Mouse (Mus musculus): ENCODE results near the gene Calr.
A peak's percentile ranks its signal among the peaks of the same experiment; 100 is the strongest.

Calr gene

DNA sequence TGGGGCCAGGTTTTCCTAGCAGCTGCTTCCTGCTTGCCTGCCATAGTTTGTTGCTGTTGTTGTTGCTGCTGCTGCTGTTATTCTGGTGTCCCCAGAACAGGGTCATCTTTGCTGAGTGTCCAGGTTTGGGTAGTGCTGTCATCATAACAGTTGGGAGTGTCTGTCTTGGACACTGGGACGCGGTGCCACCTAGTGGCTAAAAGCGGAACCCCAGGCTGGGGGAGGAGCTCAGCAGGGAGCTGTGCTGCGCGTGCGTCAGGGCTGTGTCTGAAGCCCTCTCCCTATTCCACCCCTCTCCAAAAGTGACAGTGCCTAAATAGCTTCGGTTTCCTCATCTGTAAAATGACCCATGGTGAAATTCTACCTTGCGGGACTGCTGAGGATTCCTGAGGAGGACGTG lies 31.2 kb downstream of the Calr start:
- DNase-seq (ENCODE audit: low spot score) = peak; percentile 95

DNA sequence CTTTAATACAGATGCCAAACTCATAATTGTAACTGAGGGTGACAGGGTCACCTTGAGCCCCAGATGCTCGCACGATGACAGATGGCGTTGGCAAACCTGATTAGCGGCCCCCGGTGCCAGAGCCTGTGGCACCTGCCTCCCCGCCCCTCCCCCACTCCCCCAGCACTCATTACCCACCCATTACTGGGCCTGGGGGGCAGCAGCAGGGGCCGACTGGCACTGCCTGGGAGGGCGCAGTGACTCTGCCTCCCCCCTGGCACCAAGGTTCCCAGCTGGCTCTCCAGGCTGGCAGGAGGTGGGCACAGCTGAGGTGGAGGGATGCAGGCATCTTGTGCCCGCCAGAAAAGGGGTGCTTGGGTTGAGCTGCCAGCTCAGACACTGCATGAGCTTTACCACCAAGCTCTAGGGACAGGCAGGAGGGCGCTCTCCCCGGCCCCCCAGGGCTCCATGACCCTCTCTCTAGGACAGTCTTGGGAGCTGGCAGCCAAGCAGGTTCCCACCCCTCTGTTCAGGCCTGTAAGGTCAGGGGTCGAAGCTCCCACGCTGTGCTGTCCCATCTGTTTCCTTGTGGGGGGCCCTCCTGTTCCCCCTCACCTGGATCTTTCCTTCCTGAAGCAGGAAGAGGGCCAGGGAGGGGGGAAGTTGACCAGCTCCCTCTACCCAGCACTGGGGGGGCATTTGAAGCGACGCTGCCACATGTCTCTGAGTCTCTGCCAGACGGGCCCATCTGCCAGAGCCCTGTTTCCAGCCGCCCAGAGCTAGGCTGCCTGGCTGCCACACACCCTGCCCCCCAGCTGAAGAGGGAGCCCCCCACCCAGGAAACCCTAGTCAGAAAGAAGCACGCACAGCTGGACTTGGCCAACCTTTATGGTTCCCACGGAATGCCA lies 31.9 kb downstream of the Calr start:
- no peak for DNase-seq (ENCODE audit: low spot score)

DNA sequence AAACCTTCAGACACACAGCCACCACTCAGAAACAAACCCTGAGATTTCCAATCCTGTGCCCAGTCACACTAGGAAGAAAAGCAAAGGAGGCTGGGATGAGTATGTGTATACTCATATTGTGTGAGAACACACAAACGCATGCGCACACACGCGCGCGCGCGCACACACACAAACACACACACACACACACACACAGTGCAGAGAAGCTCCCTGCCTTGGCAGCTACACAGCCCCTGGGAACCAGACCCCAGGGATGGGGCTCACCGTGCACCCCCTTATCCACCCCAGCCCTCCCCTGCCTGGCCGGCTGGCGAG lies 32.5 kb downstream of the Calr start:
- DNase-seq (ENCODE audit: low spot score) = no peak

DNA sequence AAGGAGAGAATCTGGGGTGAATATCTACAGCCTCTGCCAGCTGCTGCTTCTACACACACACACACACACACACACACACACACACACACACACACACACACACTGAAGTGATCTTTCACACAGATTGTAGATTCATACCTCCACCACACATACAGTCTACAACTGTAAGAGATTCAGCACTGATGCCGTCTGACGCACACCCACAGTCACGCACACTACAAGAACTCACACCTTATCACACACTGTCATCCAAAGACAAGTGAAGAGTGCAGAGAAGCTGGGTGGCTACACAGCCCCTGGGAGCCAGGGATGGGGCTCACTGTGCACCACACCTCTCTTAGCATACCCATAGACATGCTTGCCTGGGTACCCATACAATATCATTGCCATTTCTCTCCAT lies 32.9 kb downstream of the Calr start:
- DNase-seq (ENCODE audit: low spot score) = no peak

DNA sequence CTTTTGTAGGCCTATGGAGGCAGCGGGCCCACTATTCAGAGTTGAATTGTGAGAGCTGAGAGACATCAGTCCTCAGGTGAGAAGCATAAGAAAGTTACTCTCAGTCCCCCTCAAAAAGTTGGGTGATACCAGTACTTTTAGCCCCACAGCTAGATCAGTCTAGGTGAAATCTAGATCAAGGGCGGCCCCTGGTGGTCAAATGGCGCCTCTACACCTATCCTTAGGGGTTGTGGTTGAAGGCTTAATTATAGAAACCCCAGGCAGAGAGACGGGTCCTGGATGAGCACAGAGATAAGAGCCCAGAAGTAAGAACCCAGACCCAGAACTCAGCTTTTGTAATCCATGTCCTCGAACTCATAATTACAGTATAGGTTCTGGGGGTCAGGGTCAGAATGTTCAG lies 33.7 kb downstream of the Calr start:
- DNase-seq (ENCODE audit: low spot score) = peak; percentile 85

DNA sequence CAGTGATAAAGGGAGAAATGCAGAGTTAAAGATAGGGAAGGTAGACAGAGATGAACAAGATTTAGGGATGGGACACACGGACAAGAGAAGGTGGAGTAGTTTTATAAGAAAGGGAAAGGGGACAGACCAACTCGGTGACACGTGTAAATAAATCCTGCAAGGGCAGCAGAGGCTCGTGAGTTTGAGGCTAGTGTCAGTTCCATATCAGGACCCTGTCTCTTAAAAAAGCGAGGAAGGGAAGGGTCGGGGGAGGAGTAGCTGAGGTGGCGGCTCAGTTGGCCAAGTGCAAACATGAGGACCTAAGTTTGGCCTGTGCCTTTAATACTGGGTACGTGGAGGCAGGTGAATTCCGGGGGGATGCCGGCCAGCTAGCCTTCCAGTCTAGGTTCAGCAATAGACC lies 35.4 kb downstream of the Calr start:
- DNase-seq (ENCODE audit: low spot score) = no peak

DNA sequence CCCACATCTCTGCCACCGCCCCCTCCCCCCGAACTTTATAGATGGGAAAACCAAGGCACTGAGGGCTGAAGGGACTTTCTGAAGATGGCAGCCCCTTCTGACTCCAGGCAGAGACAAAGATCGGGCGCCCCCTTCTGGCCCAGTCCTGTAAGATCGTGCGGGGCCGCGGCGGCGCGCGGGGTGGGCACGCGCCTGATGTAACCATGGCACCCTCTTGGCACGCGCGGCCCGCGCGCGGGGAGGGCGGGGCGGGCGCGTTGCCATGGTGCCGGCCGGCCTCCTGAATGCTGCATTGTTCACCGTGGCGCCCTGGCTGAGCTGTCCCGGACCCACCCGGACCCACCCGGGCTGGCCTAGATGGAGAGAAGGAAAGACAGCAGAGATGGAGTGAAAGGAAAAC lies 35.8 kb downstream of the Calr start:
- DNase-seq (ENCODE audit: low spot score) = peak; percentile 93

DNA sequence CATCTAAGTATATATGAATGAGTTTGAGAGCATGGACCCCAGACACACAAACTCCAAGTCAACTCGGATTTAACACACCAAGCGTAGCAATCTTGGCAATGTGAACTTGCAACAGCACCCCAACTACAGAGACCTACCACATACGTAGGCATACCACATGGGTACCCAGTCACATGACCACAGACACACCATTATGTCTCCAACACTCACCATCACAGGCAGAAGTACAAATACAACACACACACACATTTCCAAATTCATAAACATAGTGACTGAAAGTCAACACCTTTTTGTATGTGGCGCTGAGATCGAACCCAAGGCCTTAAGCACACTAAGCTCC lies 36.8 kb downstream of the Calr start:
- no peak for DNase-seq (ENCODE audit: low spot score)

DNA sequence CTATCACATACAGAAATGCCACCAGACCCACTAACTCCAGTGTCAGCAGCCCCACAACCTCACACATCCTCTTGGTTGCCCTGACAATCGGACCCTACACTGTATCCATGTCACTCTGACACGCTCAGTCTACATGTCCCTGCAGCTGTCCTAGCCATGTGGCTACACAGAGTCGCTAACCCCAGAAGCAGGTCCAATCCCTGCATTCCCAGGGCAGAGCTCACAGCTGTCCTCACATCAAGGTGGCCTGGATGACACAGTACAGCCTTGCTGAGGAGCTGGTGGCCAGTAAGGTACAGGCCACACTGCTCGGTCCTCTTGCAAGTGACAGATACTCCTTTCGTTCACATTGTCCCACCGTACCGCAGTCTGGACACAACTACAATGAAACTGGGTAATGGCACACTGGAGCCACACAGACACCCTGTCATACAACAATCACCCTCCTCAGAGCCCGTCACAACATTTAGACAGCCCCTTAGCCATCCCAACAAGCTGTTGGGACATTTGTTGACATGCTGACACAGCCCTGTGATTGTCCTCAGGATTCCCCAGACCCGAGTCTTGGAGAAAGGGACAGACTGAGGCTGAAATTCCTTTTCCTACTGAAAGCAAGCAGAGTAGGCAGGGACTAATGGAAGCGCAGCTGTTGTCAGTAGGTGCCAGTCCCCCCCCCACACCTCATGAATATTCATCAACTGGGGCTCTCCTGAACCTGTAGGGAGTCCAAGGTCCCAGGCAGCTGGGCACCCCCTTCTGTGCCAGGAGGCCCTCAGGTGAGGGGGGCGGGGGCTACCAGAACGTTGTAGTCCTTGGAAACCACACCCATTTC lies 37.4 kb downstream of the Calr start:
- no peak for DNase-seq (ENCODE audit: low spot score)

DNA sequence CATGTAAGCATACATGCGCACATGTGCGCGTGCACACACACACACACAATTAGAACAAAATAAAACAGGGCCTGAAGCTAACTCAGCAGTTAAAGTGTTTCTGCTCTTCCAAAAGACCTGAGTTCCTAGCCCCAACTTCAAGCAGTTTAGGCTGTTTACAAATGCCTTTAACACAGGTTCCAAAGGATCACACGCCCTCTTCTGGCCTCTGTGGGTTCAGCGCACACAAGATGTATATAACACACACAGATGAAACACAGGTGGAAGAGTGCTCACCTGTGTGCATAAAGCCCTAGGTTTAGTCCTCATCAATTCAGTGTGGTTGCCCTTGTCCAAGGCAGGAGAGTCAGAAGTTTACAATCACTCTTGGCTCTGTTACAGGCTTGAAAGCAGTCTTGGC lies 40.7 kb downstream of the Calr start:
- DNase-seq (ENCODE audit: low spot score) = no peak

DNA sequence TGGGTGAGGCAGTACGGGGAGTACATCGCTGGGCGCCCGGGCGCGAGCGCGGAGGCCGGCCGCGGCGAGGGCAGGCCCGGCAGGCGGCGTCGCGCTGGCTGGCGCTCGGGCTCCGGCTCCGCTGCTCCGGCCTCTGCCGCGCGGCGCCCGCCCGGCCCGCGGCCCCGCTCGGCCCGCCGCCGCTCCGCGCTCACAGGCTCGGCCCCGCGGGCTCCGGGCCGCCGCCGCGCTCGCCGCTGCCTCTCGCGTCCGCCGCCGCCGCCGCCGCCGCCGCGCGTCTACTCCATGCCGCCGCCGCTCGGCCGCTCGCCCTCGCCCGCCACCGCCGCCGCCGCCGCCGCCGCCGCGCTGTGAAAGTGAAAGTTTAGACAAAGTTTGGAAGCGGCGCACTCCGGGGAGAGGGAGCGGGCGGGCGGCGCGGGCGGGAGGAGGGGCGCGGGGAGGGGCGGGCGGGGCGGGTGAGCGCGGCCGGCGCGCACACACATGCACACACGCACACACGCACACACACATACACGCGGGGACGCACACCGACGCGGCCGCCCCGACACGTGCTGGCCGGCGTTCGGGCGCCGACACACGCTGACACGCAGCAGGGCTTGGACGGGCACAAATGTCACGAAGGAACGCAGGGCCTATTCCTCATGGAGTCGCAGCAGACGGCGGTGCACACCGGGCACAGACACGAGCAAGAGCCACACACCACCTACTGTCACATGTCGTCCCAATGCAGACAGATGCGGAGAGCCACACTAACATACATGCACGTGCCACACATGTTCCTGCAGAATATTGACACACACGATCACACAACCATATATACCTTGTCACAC lies 46.5 kb downstream of the Calr start, which contains the start of gene Nfix:
Gene Nfix (minus strand): TSS at position 346 of the 833 bp plus-strand sequence.
- peak; percentile 76 for DNase-seq (ENCODE audit: low spot score)

DNA sequence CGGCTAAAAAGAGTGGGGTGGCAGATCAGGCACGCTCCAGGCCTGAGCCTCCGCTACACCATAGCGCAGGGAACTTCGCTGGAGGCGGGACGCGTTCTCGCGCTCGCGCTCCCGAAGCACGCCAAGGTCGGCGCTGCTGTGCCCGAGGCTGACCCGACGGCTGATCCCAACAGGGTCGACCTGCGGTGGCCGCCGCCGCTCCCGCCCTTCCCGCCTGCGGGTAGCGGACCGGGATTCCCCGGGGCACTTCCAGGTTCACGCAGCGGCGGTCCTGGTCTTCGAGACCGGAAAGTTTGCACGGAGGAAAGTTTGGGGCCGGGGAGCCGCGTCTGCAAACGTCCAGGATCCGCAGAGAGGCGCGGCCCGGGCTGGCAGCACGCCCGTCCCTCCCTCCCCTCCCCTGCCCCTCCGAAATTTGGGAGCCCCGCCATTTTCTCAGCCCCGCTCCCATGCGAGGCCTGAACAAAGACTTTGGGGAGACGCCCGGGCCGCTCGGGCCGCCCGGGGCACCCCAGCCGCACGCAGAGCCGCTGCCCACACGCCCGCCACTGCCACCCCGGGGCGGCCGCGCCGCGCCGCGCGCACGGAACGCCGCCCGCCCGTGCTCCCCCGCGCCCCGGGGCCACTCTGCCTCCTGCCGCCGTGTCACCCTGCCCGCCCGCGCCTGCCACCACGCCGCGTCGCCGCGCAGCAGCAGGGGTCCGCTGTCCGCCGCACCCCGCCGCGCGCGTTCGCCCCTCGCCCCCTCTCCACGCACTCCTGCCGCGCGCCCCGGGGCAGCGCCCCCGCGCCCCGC lies 47.4 kb downstream of the Calr start:
- DNase-seq (ENCODE audit: low spot score) = peak; percentile 50

DNA sequence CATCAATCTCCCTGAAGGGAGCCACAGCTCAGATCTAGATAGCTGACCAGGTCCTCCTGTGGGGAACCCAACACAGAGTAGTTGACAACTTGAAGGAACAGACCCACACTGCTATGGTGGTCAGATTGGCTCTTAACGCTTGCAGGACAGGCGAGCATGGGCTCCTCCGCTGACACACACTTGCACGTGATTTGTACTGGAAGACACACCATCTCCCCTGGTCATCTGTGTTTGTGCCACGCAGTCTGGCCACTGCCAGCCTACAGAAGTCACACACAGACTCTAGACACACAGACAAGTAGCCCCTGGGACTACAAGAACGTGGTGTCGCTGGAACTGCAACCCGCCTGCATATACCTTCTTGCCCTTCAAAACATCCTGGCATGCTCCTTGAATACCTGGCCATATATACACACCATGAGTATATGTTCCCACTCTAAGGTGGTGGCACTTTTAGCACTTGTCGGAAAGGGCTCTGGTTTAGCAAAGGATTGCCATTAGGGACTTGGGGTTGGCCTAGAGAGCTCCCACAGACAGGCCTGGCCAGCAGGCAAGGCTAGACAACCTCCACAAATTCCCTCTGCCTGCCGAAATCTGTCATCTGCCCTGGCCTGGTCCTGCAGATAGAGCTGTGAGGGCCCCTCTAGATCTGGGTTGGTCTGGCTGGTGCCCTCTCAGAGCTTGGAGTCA lies 48.1 kb downstream of the Calr start:
- DNase-seq (ENCODE audit: low spot score) = no peak

DNA sequence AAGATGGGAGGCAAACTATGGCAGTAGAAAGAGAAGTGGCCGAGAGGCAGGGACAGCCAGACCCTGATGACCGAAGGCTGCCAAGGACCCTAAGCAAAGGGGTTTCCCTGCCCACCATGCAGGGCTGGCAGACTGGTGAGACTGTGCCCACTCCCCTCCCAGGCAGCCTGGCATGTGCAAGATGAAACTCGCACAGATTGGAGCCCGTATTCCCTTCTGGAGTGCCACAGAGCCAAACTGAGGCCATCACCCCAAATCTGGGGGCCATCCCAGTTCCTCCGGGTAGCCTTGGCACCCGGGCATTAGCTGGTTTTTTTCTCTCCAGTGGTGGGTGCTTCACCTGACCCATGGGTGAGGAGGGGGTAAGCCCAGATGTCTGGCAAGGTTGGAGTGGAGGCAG lies 48.8 kb downstream of the Calr start:
- no peak for DNase-seq (ENCODE audit: low spot score)

DNA sequence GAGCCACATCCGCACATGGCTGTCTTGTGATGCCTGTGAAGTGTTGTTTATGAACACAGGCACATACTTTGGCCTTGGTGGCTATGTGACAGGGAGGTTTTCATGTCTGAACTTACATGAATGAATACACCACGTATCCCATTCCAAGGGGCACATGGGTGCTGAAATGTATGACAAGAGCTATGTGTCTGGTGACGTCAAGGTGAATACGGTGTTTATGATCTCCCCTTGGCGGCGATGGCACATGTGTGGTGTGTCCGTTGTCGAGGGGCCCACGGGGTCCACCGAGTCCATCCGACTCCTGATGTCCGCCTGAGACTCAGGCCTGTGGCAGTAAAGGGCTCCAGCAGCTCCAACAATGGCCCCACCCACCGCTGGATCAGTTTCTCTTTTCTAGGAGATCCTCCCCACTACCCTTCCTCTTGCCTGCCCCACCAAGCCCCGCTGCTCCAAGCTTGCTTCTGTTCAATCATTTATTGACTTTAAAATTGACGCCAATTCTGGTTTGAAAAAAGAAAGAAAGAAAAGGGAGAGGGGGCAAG lies 49.4 kb downstream of the Calr start:
- DNase-seq (ENCODE audit: low spot score) = no peak

DNA sequence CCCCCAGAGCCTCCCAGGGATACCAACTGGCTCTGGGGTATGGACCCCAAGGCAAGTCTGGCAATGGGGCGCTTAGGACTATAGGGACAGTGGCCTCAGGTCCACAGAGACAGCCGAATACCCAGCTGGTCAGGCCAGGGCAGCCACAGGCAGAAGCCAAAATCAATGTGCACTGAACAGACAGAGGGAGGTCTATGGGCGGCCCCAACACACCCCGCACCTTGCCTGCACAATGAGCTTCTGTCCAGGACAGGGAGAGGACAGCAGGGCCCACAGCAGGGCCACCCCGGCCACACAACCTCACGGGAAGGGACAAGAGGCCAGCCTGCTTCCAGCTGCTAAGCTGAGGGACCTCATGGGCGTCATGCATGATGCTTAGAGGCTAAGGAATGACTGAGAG lies 52.2 kb downstream of the Calr start:
- no peak for DNase-seq (ENCODE audit: low spot score)

DNA sequence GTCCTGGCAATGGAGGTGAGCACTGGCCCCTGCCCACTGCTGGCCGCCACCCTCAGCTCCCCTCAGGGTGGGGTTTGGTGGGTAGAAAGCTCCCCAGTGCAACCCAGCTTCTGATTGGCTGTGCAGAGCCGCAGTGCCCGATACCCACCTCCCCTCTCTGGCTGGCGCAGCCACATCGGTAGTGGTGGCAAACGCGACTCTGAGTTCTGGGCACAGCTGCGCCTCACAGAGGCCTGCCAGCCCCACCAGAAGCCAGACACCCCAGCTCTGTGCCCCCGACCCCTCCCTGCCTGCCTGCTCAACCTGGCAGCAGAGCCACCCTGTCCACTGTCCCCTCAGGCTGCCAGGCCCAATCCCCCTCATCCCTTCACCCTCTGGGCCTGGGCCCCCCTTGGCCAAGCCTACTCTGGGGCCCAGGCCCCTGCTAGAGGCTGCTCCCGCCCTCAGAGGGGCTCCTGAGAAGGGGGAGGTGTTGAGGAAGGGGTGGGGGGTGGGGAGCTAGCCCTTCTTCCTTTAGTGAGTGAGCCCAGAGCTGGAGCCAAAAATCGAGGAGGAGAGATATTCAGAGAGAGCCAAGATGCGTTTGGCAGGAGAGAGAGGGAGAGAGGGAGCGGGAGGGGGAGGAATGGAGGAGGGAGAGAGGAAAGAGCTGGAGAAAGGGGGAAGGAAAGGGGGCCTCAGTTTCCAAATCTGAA lies 52.8 kb downstream of the Calr start:
- no peak for DNase-seq (ENCODE audit: low spot score)

DNA sequence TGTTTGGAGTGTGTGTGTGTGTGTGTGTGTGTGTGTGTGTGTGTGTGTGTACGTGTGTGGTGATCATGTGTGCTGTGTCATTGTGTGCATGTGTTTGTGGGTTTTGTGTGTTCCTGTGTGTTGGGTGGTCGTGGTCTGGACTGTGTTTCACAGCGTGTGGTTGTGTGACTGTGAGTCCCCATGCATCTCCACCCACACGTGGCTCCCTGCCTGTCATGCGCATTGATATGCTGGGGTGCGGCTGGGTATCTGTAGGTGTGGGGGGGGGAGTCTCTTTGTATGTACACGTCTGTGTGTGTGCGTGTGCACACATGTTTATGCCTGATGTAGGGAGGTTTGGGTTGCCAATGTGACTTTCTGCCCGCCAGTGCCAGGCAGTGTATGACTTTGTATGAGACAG lies 53.6 kb downstream of the Calr start:
- no peak for DNase-seq (ENCODE audit: low spot score)

DNA sequence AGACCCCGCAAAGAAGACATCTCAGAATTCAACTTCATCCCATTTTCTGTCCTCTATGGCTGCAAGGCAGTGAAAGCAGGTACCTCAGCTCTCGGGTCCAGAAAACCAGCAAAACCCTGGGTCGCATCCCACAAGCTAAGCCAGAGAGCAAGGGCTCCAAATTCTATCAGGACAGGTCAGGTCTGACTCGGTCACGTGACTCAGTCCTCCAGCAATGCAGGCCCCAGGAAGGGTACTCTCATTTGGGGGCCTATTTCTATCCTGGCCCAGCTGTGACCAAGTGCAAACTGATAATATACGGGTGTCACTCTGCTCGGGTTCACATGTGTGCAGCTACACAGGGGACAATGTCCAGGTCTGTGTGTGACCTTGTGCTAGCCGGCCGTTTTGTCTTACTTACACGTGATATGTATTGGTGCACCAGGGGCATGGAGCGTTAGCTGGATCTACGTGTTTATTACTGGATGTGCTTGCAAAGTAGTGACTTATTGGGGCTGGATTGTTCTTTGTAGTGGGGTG lies 54.2 kb downstream of the Calr start:
- no peak for DNase-seq (ENCODE audit: low spot score)

Measured in lung, postnatal 25 days (tissue).